Mouse (Mus musculus): ENCODE results near the gene Hoxd11.

GRCm38 (mm10) chr2:74666411-74666810 lies 12.9 kb upstream of the Hoxd11 start:
- TF ChIP-seq POLR2A (IDR thresholded peaks at IDR 0.05; ENCODE audit: low read depth, low read length) (no peak), CTCF (conservative IDR thresholded peaks at IDR 0.05; ENCODE audit: insufficient read depth, insufficient read length, low read depth, low read length) (no peak)
